Mouse (Mus musculus) testis, postnatal 10 days (tissue): ENCODE data around the gene Spata21.
"Not testable (repeated sequence)": the region's sequence is repeated elsewhere in the genome, so short reads cannot be mapped to it uniquely, and the experiment has no call there.

Source experiments
- DNase-seq: peaks from one replicate; pipeline ENCODE4 v3.0.0; 2021; ENCODE audit warnings: low spot score

Gene Spata21

DNA sequence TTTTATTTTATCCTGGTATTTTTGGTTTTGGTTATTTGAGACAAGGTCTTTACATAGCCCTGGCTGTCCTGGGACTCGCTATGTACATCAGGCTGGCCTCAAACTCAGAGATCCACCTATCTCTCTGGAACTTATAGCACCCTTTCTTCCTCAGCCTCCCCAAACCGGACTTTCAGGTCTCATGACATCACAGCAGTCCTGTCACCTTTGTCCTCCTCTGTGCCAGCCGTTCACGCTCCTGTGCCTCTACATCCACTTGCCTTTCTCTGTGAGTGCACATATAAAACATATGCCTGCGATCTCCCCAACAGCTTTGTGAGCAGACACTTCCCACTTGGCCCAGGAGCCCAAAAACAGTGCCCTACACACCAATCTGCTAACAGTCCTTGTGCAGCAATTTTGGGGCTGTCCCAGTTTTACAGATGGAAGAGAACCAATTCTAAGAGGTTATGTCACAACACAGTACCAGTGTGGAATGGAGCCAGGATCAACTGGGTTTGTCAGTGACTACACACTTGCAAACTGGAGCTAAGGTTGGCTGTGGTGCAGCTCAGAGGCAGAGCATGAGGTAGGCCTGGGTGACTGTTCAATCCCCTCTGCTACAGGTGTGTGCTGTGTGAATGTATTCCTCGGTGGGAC lies 42.7 kb downstream of the Spata21 start:
- no peak for DNase-seq

DNA sequence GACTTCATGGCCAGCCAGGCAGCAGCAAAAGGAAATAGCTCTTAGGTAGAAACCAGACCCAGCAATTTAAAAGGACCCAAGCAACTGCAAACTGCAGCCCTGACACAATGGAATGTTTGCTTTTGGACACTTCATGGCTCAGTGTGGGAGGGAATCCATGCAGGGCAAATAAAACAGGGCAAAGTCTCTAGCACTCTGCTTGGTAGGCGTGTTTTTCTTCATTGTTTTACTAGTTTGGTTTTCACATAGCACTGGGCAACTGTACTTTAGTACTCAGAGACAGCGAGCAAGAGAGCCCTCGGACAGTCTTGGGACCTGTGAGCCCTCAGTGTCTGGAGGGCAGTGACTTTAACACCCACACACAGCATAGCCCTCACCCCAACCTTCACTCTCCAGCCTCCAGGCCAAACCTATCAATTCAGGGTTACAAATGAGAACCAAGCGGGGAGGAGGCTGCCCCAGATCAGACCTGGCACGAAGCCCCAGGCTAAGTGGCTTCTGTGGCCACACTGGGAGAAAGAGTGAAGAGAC lies 43.5 kb downstream of the Spata21 start:
- DNase-seq: no peak

GRCm38 (mm10) chr4:141132191-141132590 lies 44.1 kb downstream of the Spata21 start:
- DNase-seq: no peak

DNA sequence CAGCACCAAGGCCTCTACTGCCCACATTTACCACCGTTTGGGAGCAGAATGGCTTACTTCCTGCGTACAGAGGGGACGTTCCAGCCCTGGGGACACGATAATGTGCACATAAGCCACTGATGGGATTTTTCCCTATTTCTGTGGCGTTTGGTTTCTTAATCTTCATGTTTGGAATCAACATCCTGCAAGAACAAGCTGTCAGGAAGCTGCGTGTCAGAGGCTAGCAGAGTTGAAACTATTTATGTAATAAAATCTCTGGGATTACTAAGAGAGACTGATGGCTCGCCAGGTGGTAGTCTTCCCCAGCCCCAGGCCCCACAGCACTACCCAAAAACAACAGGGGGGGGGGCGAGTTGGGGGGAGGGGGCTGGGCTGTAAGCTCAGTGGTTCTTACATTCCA lies 45.1 kb downstream of the Spata21 start:
- no peak for DNase-seq

GRCm38 (mm10) chr4:141134031-141134441 lies 45.9 kb downstream of the Spata21 start:
- no peak for DNase-seq

DNA sequence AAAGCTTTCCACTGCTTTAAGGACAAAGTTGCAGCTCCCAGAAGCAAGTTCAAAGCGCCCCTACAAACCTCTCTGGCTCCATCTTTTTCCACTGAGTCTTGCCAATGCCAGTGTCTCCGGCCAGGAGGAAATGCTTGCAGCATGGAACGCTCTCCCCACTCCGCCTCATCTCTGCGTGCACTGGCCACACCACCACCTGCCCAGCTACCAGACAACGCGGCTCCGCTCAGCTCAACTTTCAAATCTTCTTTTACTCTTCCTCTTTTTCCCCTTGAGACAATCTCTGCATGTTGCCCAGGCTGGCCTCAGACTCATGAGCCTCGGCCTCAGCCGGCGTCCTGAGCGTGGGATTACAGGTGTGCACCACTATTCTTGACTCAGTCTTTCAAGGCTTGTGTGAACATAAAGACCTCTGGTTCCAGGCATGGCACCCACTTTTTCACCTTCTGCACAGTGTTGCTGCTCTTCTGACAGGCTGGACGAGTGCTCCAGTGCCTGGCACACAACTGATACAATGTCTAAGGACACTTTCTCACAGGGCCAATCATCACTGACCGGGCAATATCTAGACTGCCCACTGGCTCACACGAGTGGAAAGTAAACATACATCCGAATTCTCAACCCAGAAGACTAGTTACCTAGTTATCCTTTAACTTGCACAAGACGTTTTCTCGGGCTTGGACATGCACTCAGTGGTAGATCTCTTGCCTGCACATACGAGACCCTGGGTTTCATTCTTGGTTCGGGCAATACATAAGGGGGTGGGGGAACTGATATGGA lies 46.8 kb downstream of the Spata21 start:
- no peak for DNase-seq

GRCm38 (mm10) chr4:141136126-141136525 lies 48.0 kb downstream of the Spata21 start:
- DNase-seq: no peak

GRCm38 (mm10) chr4:141137740-141138139 lies 49.6 kb downstream of the Spata21 start:
- not testable (repeated sequence) for DNase-seq

- DNase-seq: no peak
Measured at GRCm38 (mm10) chr4:141138425-141139115, 50.4 kb downstream of the Spata21 start.

DNA sequence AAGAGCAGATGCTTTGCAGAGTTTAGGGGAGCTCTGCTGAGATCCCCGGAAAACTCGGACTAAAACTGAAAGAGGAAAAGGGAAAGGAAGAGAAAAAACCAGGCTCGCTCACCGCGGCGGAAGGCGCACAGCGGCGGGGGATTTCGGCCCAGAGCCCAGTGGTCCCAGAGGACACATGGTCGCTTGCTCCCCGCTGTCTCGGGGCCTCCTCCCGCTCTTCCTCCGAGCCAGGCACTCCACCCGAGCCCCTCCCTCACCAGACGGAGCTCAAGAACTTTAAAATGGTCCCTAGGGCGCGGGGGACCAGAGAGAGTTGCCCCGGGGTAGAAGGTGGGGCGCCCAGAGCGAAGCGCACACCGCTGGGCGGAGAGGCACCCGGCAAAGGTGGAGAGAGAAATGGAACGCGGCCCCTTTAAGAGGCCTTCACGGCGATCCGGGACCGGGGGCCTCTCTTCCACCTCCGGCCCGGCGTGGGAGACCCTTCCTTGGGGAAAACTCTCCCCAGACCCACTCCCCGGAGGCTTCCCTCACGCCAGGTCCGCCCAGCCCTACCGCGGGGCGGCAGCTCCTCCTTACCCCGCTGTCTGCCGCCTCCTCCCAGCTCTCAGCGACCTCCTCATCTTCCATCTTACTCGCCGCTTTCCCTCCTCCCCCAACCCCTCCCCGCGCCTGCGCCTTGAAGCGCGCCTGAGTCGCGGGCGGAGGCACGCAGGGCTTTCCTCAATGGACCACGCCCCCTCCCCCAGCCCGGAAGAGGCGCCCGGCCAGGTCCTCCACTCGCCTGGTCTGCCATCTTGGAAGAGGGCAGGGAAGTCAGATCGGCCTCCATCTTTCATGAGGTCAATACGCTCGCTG lies 51.2 kb downstream of the Spata21 start, which contains the start of gene Szrd1:
TSS of gene Szrd1 (minus strand) at position 660 of the 855 bp plus-strand sequence.
- DNase-seq: peak; percentile 99

- DNase-seq: not testable (repeated sequence)
Measured at GRCm38 (mm10) chr4:141140354-141140753, 52.2 kb downstream of the Spata21 start.

- DNase-seq: no peak
Measured at GRCm38 (mm10) chr4:141140967-141141366, 52.8 kb downstream of the Spata21 start.

- peak; percentile 84 for DNase-seq
Measured at GRCm38 (mm10) chr4:141142285-141142811, 54.2 kb downstream of the Spata21 start.

- DNase-seq: not testable (repeated sequence)
Measured at GRCm38 (mm10) chr4:141145124-141145523, 57.0 kb downstream of the Spata21 start.

DNA sequence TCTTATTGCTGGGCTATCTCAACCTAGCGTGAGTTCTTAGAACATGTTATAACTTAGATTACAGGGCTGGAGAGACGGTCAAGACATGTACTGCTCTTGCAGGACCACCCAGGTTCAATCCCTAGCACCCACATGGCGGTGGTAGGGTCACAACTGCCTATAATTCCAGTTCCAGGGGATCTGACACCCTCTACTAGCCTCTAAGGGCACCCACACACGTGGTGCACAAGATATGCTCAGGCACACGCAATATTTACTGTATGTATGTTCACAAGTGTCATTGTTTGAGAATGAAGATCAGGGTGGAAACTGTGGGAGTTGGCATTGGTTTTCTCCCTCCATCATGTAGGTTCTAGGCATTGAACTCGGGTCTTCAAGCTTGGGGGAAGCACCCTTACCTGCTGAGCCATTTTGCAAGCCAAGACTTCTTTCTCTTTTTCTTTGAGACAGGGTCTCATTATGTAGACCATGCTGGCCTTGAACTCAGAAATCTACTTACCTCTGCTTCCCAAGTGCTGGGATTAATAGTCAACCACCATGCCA lies 58.4 kb downstream of the Spata21 start:
- no peak for DNase-seq

- DNase-seq: peak; percentile 96
Measured at GRCm38 (mm10) chr4:141147112-141148008, 59.2 kb downstream of the Spata21 start, which contains the start of gene Fbxo42. Gene Fbxo42, plus strand, starts transcription at chr4:141147913.

GRCm38 (mm10) chr4:141148009-141148801 lies 60.1 kb downstream of the Spata21 start:
- DNase-seq: no peak

- no peak for DNase-seq
Measured at GRCm38 (mm10) chr4:141149116-141149515, 61.0 kb downstream of the Spata21 start.

- no peak for DNase-seq
Measured at GRCm38 (mm10) chr4:141157485-141157884, 69.4 kb downstream of the Spata21 start.
